Mouse (Mus musculus) kidney, embryonic 16.5 days (tissue): ENCODE data around the gene Rnf130. TPM values are rescaled to one million over a fixed set of nuclear protein-coding genes. Genes with fewer than 3 reads are reported as not detected.
A peak's percentile ranks its signal among the peaks of the same experiment; 100 is the strongest.
"Not testable (repeated sequence)": the region's sequence is repeated elsewhere in the genome, so short reads cannot be mapped to it uniquely, and the experiment has no call there.

ENCODE experiments used
- ATAC-seq: fragments of 200-750 bp; cut with Nextera tagmentation; 2 replicates; pipeline ENCODE4 v1.8.0; 2017; ENCODE audit warnings: moderate TSS enrichment; ENCODE audit not compliant: low FRiP score, low TSS enrichment
- H3K27ac ChIP-seq: fragments of 300-500 bp; sonication (generic); 2 replicates; pipeline ENCODE4 v1.5.1; 2014; ENCODE audit warnings: low read length
- H3K27me3 ChIP-seq: fragments of 300-500 bp; sonication (generic); 2 replicates; pipeline ENCODE4 v1.6.1; 2014; ENCODE audit warnings: low read length, control low read depth, mixed read lengths; ENCODE audit not compliant: insufficient read depth
- H3K36me3 ChIP-seq: fragments of 300-500 bp; sonication (generic); 2 replicates; pipeline ENCODE4 v1.6.1; 2014; ENCODE audit warnings: low read length, control low read depth, mixed read lengths; ENCODE audit not compliant: insufficient read depth
- H3K4me1 ChIP-seq: fragments of 300-500 bp; sonication (generic); 2 replicates; pipeline ENCODE4 v1.6.1; 2014; ENCODE audit warnings: low read length, control low read depth, mixed read lengths; ENCODE audit not compliant: insufficient read depth
- H3K4me2 ChIP-seq: fragments of 300-500 bp; sonication (generic); replicated peaks from 2 replicates; pipeline ENCODE4 v1.6.1; 2014; ENCODE audit warnings: low read depth, low read length
- H3K4me3 ChIP-seq: fragments of 300-500 bp; sonication (generic); 2 replicates; pipeline ENCODE4 v1.5.1; 2014; ENCODE audit warnings: mild to moderate bottlenecking, low read length
- H3K9ac ChIP-seq: fragments of 300-500 bp; sonication (generic); replicated peaks from 2 replicates; pipeline ENCODE4 v1.6.1; 2014; ENCODE audit warnings: low read length
- H3K9me3 ChIP-seq: fragments of 300-500 bp; sonication (generic); 2 replicates; pipeline ENCODE4 v1.6.1; 2016; ENCODE audit warnings: low read length, control low read depth
- WGBS: fragments of 180-500 bp; shearing (Covaris S2); extraction: QIAGEN DNeasy Blood & Tissue Kit; methylation state at CpG from one replicate; pipeline ENCODE4 v1.1.7; 2014; 5-methylcytosine and 5-hydroxymethylcytosine counted together
- polyA plus RNA-seq: library from polyadenylated mRNA; unstranded; fragments of >200 nt; fragmentation: Nextera tagmentation; extraction: Ambion mirVana; gene quantifications from 2 replicates; pipeline ENCODE4 v1.2.1, GENCODE M21; 2015

Rnf130 gene
- polyA plus RNA-seq, 1 experiment from 2014 or later, result 50.6 TPM

- Histone ChIP-seq H3K4me3 (no peak overlapping the region), H3K27me3 (no peaks in the 10 kb centered on the region), H3K9ac (no peak overlapping the region), H3K27ac (0 out of 2 replicates have a peak overlapping the region, but pooled peaks have one; percentile 2), H3K4me2 (no peak overlapping the region), H3K9me3 (no peaks in the 10 kb centered on the region), H3K4me1 (no peaks in the 10 kb centered on the region), H3K36me3 (peaks cover 8% of the 10 kb centered on the region)
- WGBS, result 73% methylated on average over 8 of the region's 8 CpGs
- no peak for ATAC-seq
Measured at GRCm38 (mm10) chr11:50098961-50099481, 73.9 kb downstream of the Rnf130 start.

- Histone ChIP-seq H3K9me3 (no peaks in the 10 kb centered on the region), H3K4me1 (no peaks in the 10 kb centered on the region), H3K27me3 (no peaks in the 10 kb centered on the region), H3K4me2 (no peak overlapping the region), H3K4me3 (no peak overlapping the region), H3K36me3 (peaks cover 8% of the 10 kb centered on the region; the same call in 1 of the 2 replicates), H3K9ac (no peak overlapping the region), H3K27ac (no peak overlapping the region; the same call in 1 of the 2 replicates)
- 71% methylated on average over 2 of the region's 2 CpGs for WGBS
- no peak for ATAC-seq
Measured at GRCm38 (mm10) chr11:50099692-50100091, 74.5 kb downstream of the Rnf130 start.

GRCm38 (mm10) chr11:50100548-50101307 is 75.6 kb downstream of the Rnf130 start:
- Histone ChIP-seq H3K4me3 (no peak overlapping the region), H3K27me3 (no peaks in the 10 kb centered on the region), H3K4me2 (no peak overlapping the region), H3K4me1 (no peaks in the 10 kb centered on the region), H3K36me3 (peaks cover 9% of the 10 kb centered on the region; the same call in 1 of the 2 replicates), H3K9me3 (no peaks in the 10 kb centered on the region), H3K9ac (no peak overlapping the region), H3K27ac (no peak overlapping the region)
- WGBS, result 76% methylated on average over 2 of the region's 2 CpGs
- ATAC-seq, result no peak

GRCm38 (mm10) chr11:50101962-50102361 is 76.8 kb downstream of the Rnf130 start:
- H3K9me3 ChIP-seq, ATAC-seq, H3K4me3 ChIP-seq, H3K27ac ChIP-seq, H3K27me3 ChIP-seq, H3K4me1 ChIP-seq, H3K9ac ChIP-seq, H3K36me3 ChIP-seq, H3K4me2 ChIP-seq: not testable (repeated sequence)
- WGBS, result 93% methylated on average over 4 of the region's 4 CpGs

GRCm38 (mm10) chr11:50104016-50104415 is 78.9 kb downstream of the Rnf130 start:
- Histone ChIP-seq H3K9ac (no peak overlapping the region), H3K4me1 (no peaks in the 10 kb centered on the region), H3K4me3 (no peak overlapping the region), H3K27ac (no peak overlapping the region), H3K4me2 (no peak overlapping the region), H3K36me3 (0 out of 2 replicates have a peak, but pooled peaks cover 2% of the 10 kb centered on the region), H3K27me3 (no peaks in the 10 kb centered on the region), H3K9me3 (no peaks in the 10 kb centered on the region)
- no peak for ATAC-seq
- WGBS, result 90% methylated on average over 6 of the region's 6 CpGs

- H3K4me1 ChIP-seq, result no peaks in the 10 kb centered on the region
- no peak overlapping the region for H3K9ac ChIP-seq
- no peak overlapping the region for H3K27ac ChIP-seq
- no peak for ATAC-seq
- H3K9me3 ChIP-seq, result no peaks in the 10 kb centered on the region
- WGBS, result 90% methylated on average over 5 of the region's 5 CpGs
- peaks cover 2% of the 10 kb centered on the region; the same call in 1 of the 2 replicates for H3K36me3 ChIP-seq
- H3K4me3 ChIP-seq, result no peak overlapping the region
- no peak overlapping the region for H3K4me2 ChIP-seq
- H3K27me3 ChIP-seq, result no peaks in the 10 kb centered on the region
Measured at GRCm38 (mm10) chr11:50105237-50105636, 80.1 kb downstream of the Rnf130 start.

- ATAC-seq, result no peak
- no peaks in the 10 kb centered on the region for H3K4me1 ChIP-seq
- no peak overlapping the region for H3K9ac ChIP-seq
- no peaks in the 10 kb centered on the region for H3K9me3 ChIP-seq
- no peak overlapping the region for H3K4me2 ChIP-seq
- peaks cover 2% of the 10 kb centered on the region; the same call in 1 of the 2 replicates for H3K36me3 ChIP-seq
- H3K27ac ChIP-seq, result no peak overlapping the region
- H3K4me3 ChIP-seq, result no peak overlapping the region
- WGBS, result 81% methylated on average over 7 of the region's 7 CpGs
- H3K27me3 ChIP-seq, result no peaks in the 10 kb centered on the region
Measured at GRCm38 (mm10) chr11:50106024-50106423, 80.9 kb downstream of the Rnf130 start.

- no peaks in the 10 kb centered on the region for H3K27me3 ChIP-seq
- H3K4me2 ChIP-seq, result no peak overlapping the region
- no peak overlapping the region for H3K9ac ChIP-seq
- ATAC-seq, result peak; percentile 23; the same call in 1 of the 2 replicates
- peak overlapping the region; percentile 80 for H3K27ac ChIP-seq
- WGBS, result 55% methylated on average over 8 of the region's 8 CpGs
- no peaks in the 10 kb centered on the region for H3K9me3 ChIP-seq
- no peaks in the 10 kb centered on the region for H3K4me1 ChIP-seq
- H3K36me3 ChIP-seq, result peaks cover 2% of the 10 kb centered on the region; the same call in 1 of the 2 replicates
- H3K4me3 ChIP-seq, result no peak overlapping the region
Measured at GRCm38 (mm10) chr11:50108823-50109244, 83.7 kb downstream of the Rnf130 start.

- Histone ChIP-seq H3K9ac (no peak overlapping the region), H3K4me1 (no peaks in the 10 kb centered on the region), H3K27me3 (no peaks in the 10 kb centered on the region), H3K27ac (no peak overlapping the region), H3K4me3 (no peak overlapping the region), H3K36me3 (no peaks in the 10 kb centered on the region; the same call in 1 of the 2 replicates), H3K4me2 (no peak overlapping the region), H3K9me3 (no peaks in the 10 kb centered on the region)
- 10% methylated on average over 5 of the region's 5 CpGs for WGBS
- ATAC-seq, result no peak; the same call in 1 of the 2 replicates
Measured at GRCm38 (mm10) chr11:50114329-50114728, 89.2 kb downstream of the Rnf130 start.

GRCm38 (mm10) chr11:50122631-50123081 is 97.5 kb downstream of the Rnf130 start:
- no peak overlapping the region for H3K4me3 ChIP-seq
- no peak overlapping the region for H3K27ac ChIP-seq
- H3K9me3 ChIP-seq, result no peaks in the 10 kb centered on the region
- no peaks in the 10 kb centered on the region for H3K4me1 ChIP-seq
- ATAC-seq, result no peak
- no peaks in the 10 kb centered on the region for H3K36me3 ChIP-seq
- no peak overlapping the region for H3K4me2 ChIP-seq
- WGBS, result 92% methylated on average over 8 of the region's 8 CpGs
- no peaks in the 10 kb centered on the region for H3K27me3 ChIP-seq
- H3K9ac ChIP-seq, result no peak overlapping the region
